ENCODE assay signal across 24 mouse cellular contexts in genomic region chr13:91727899-91728298, GRCm38 (mm10). TPM values are rescaled to one million over a fixed set of nuclear protein-coding genes. Genes with fewer than 3 reads are reported as not detected.
DNase-seq lines count a peak whose midpoint lies in the region; ATAC-seq and TF ChIP-seq lines count a peak whose summit lies in the region.
"Had no signal": no experiment of that assay in that cellular context is flagged by ENCODE, and none has a peak within 500 bp of the region (broad histone marks: within the 10 kb centered on the region; RNA-seq: fewer than 3 reads in every experiment).

No protein-coding gene starts in this region.

- H3K27ac ChIP-seq in CH12.LX (ENCODE audit: insufficient read depth, low read depth) = no peak overlapping the region
- H3K27ac ChIP-seq: embryonic facial prominence, embryonic 12.5 days; forebrain, embryonic 15.5 days; heart, embryonic 13.5 days; hindbrain, embryonic 13.5 days; hindbrain, postnatal 0 days had no signal

- dilution Hi-C loops in CH12.LX (cut with MboI; ENCODE audit: extremely low pct_ligation_motif_present, extremely low pct_unique_long_range_greater_than_20kb, low sequenced_read_pairs) = no loop called here

- TF ChIP-seq EP300 in CH12.LX (IDR thresholded peaks at IDR 0.05; ENCODE audit: low read length) = 0 out of 2 replicates have a peak, but pooled peaks have one; percentile 38

- no peaks in the 10 kb centered on the region for H3K36me3 ChIP-seq in CH12.LX (replicated peaks in 1 of 2; ENCODE audit: control insufficient read depth in 1 of 2, insufficient read depth in 1 of 2, low read length in 1 of 2)
- H3K36me3 ChIP-seq: embryonic facial prominence, embryonic 12.5 days; forebrain, embryonic 15.5 days; heart, embryonic 13.5 days; hindbrain, embryonic 13.5 days had no signal

- H3K4me3 ChIP-seq in CH12.LX (replicated peaks in 1 of 3; ENCODE audit: low read depth in 2 of 3, low read length in 2 of 3, poor library complexity in 1 of 3) = no peak overlapping the region
- H3K4me3 ChIP-seq: embryonic facial prominence, embryonic 12.5 days; forebrain, embryonic 15.5 days; heart, embryonic 13.5 days; hindbrain, embryonic 13.5 days had no signal

- H3K9ac ChIP-seq in CH12.LX (ENCODE audit: insufficient read depth, low read depth) = no peak overlapping the region
- H3K9ac ChIP-seq: embryonic facial prominence, embryonic 12.5 days; forebrain, embryonic 15.5 days; heart, embryonic 13.5 days; hindbrain, embryonic 13.5 days had no signal

- no peaks in the 10 kb centered on the region for H3K79me2 ChIP-seq in CH12.LX (replicated peaks; ENCODE audit: control insufficient read depth, extremely low read depth, insufficient read depth, poor library complexity, severe bottlenecking)

- TF ChIP-seq RAD21 in CH12.LX (IDR thresholded peaks at IDR 0.05; ENCODE audit: low read depth, low read length) = no peak

- in situ Hi-C loops in CH12.LX (cut with MboI; ENCODE audit: low pct_ligation_motif_present, low pct_unique_long_range_greater_than_20kb, low sequenced_read_pairs) = no loop called here

- DNase-seq in CH12.LX (ENCODE audit: extremely low read depth) (peak; percentile 29), MEL-GATA-1-ER (ENCODE audit: extremely low read depth, low read depth) (peak; percentile 93)
- no peak for DNase-seq in frontal cortex, postnatal 25 days (ENCODE audit: low spot score in 2 of 2)
- DNase-seq in left cerebral cortex, adult 18-20 months (ENCODE audit: low spot score in 2 of 2) = no peak
- no peak for DNase-seq in heart, postnatal 4 days
- no peak for DNase-seq in urinary bladder, postnatal 25 days (ENCODE audit: low spot score)
- DNase-seq: adrenal gland, adult 2 months; adrenal gland, postnatal 25 days; cerebellum, adult 11 months; cerebellum, adult 8-10 months; cerebellum, postnatal 14 days; gastrocnemius, postnatal 14 days; heart, postnatal 36 days; kidney, adult 11 months had no signal

- TF ChIP-seq POLR2A in CH12.LX (IDR thresholded peaks at IDR 0.05; ENCODE audit: low read depth, low read length) = no peak

- H3K4me2 ChIP-seq in CH12.LX (ENCODE audit: insufficient read depth, low read depth, poor library complexity, severe bottlenecking) = no peak overlapping the region
- H3K4me2 ChIP-seq: embryonic facial prominence, embryonic 12.5 days; forebrain, embryonic 15.5 days; heart, embryonic 13.5 days; hindbrain, embryonic 13.5 days had no signal

- H3K4me1 ChIP-seq in CH12.LX (ENCODE audit: control insufficient read depth in 1 of 2, insufficient read depth in 2 of 2) = peaks cover 11 to 48% of the 10 kb centered on the region in 2 experiments; a peak in 3 of 4 replicates
- H3K4me1 ChIP-seq: embryonic facial prominence, embryonic 12.5 days; forebrain, embryonic 15.5 days; heart, embryonic 13.5 days; hindbrain, embryonic 13.5 days had no signal

- H3K27me3 ChIP-seq in CH12.LX (replicated peaks) = no peaks in the 10 kb centered on the region
- H3K27me3 ChIP-seq: embryonic facial prominence, embryonic 12.5 days; forebrain, embryonic 15.5 days; heart, embryonic 13.5 days; hindbrain, embryonic 13.5 days had no signal

- H3K9me3 ChIP-seq in CH12.LX (replicated peaks; ENCODE audit: low read length) = no peaks in the 10 kb centered on the region
- H3K9me3 ChIP-seq: embryonic facial prominence, embryonic 12.5 days; forebrain, embryonic 15.5 days; heart, embryonic 13.5 days; hindbrain, embryonic 13.5 days had no signal

- TF ChIP-seq CTCF in CH12.LX (conservative IDR thresholded peaks at IDR 0.05 in 1 of 2, IDR thresholded peaks at IDR 0.05 in 1 of 2; ENCODE audit: low read depth in 2 of 2, low read length in 2 of 2) = no peak

- ATAC-seq in hematopoietic stem cell, adult 5-6 weeks (replicated peaks in 1 of 2; ENCODE audit: insufficient read depth in 1 of 2, low FRiP score in 2 of 2, low TSS enrichment in 1 of 2, low read depth in 1 of 2, poor library complexity in 2 of 2, severe bottlenecking in 2 of 2) = peak; percentile 58 to 67; a peak in 3 of 4 replicates
- ATAC-seq: forebrain, embryonic 15.5 days; hindbrain, postnatal 0 days had no signal

TF ChIP-seq in CH12.LX, 34 proteins besides CTCF, POLR2A, EP300 and RAD21:
- TF ChIP-seq POLR2AphosphoS2 (IDR thresholded peaks at IDR 0.05; ENCODE audit: low read depth, low read length) = no peak
- TF ChIP-seq MAFK (IDR thresholded peaks at IDR 0.05; ENCODE audit: insufficient replicate concordance, low read length) = peak; percentile 87; the same call in 1 of the 2 replicates
- TF ChIP-seq BHLHE40 (IDR thresholded peaks at IDR 0.05; ENCODE audit: low read depth, low read length) = no peak
- TF ChIP-seq RCOR1 (conservative IDR thresholded peaks at IDR 0.05; ENCODE audit: low read depth, low read length) = no peak
TF ChIP-seq in CH12.LX: peak in this region for 1.

RNA-seq across cellular contexts. Expression of gene Acot12, which starts 13.4 kb away (rescaled TPM):
- total RNA-seq in CH12.LX (2012; rRNA removed) (0.55 and 0.97 TPM in 2 replicates), CH12.LX (2014; rRNA removed) (0.90 and 1.6 TPM in 2 replicates)
- 0.83 and 0.96 TPM in 2 replicates for polyA plus RNA-seq in CH12.LX (2012; ENCODE audit: insufficient read length, low read depth)
- not detected in 2 replicates for total RNA-seq in hematopoietic stem cell, adult 5-6 weeks (2017)
- total RNA-seq in left cerebral cortex, adult 18-20 months (2021) = under 1 TPM in 1 of 2 experiments, not detected in 1; 0.16 TPM
- total RNA-seq in heart, postnatal 4 days (2021) = not detected
- total RNA-seq: gastrocnemius, adult 18-20 months; gastrocnemius, postnatal 14 days; heart, adult 8-10 months; heart, postnatal 36 days had no signal
- polyA plus RNA-seq: adrenal gland, adult 2 months; forebrain, embryonic 11.5 days; forebrain, embryonic 15.5 days; heart, embryonic 13.5 days; heart, postnatal 0 days; hindbrain, embryonic 13.5 days had no signal

Comparison
In these comparisons a context has a peak if more than half of its experiments do, and no peak if none do; other contexts are left out.
1. DNase-seq: peak in CH12.LX (single experiment) and MEL-GATA-1-ER (single experiment); none in frontal cortex, postnatal 25 days (0 of 2), left cerebral cortex, adult 18-20 months (0 of 2), heart, postnatal 4 days (single experiment) and urinary bladder, postnatal 25 days (single experiment).